Mouse (Mus musculus) layer of hippocampus, postnatal 10 days (tissue): ENCODE measurements around the gene Lrrc27. TPM values are rescaled to one million over a fixed set of nuclear protein-coding genes. Genes with fewer than 3 reads are reported as not detected.
A peak's percentile ranks its signal among the peaks of the same experiment; 100 is the strongest.

Experiments
- DNase-seq, 2 experiments: peaks; one replicate each; pipeline ENCODE4 v3.0.0; 2021; ENCODE audit warnings: low spot score in 2 of 2
- total RNA-seq, 2 experiments: library from RNA; stranded (reverse); gene quantifications; 2 replicates each; pipeline ENCODE4 v1.2.3; 2021

Gene Lrrc27
- total RNA-seq, 2 experiments from 2014 or later = 4.3 TPM

- peak; percentile 54 to 60 for DNase-seq
Observed at GRCm38 (mm10) chr7:139271871-139272270, 59.1 kb downstream of the Lrrc27 start.

- DNase-seq = peak in 1 of 2 experiments; percentile 46
Observed at GRCm38 (mm10) chr7:139272639-139273396, 60.0 kb downstream of the Lrrc27 start.

GRCm38 (mm10) chr7:139273397-139273719 lies 60.6 kb downstream of the Lrrc27 start:
- DNase-seq = no peak

- DNase-seq = peak in 1 of 2 experiments; percentile 38
Observed at GRCm38 (mm10) chr7:139275586-139275985, 62.8 kb downstream of the Lrrc27 start.

GRCm38 (mm10) chr7:139276150-139276549 lies 63.4 kb downstream of the Lrrc27 start:
- DNase-seq = no peak

GRCm38 (mm10) chr7:139277536-139277935 lies 64.7 kb downstream of the Lrrc27 start:
- no peak for DNase-seq

GRCm38 (mm10) chr7:139279571-139279970 lies 66.8 kb downstream of the Lrrc27 start:
- DNase-seq = no peak

- DNase-seq = no peak
Observed at GRCm38 (mm10) chr7:139280044-139280443, 67.3 kb downstream of the Lrrc27 start.

- DNase-seq = no peak
Observed at GRCm38 (mm10) chr7:139281195-139281594, 68.4 kb downstream of the Lrrc27 start.

GRCm38 (mm10) chr7:139282037-139282436 lies 69.2 kb downstream of the Lrrc27 start:
- no peak for DNase-seq

- no peak for DNase-seq
Observed at GRCm38 (mm10) chr7:139285295-139285943, 72.6 kb downstream of the Lrrc27 start.

- no peak for DNase-seq
Observed at GRCm38 (mm10) chr7:139288540-139288939, 75.8 kb downstream of the Lrrc27 start.

Other genes starting within 250 kb of the Lrrc27 start
- gene Dpysl4, start 127.0 kb upstream of the Lrrc27 start, total RNA-seq = 100 to 1,000 TPM; 117 to 125 TPM
- gene Stk32c, start 319 bp downstream of the Lrrc27 start, total RNA-seq = 10 to 100 TPM; 57.8 to 65.0 TPM
- 10 to 100 TPM; 20.9 to 23.3 TPM for gene Pwwp2b, start 35.5 kb downstream of the Lrrc27 start, total RNA-seq
- gene Inpp5a, start 176.1 kb downstream of the Lrrc27 start, total RNA-seq = 10 to 100 TPM; 41.2 to 43.2 TPM